Mouse (Mus musculus) liver, adult 2 months (tissue): ENCODE measurements at regions not wholly inside any gene's neighbourhood (a gene's known extent, or its start where the extent isn't known, plus 50 kb on each side); places are given as distances from the start of the nearest gene placed in this dataset.

Experiments used
- CTCF ChIP-seq: fragments of 200-500 bp; IDR thresholded peaks from 2 replicates; pipeline ENCODE4 v1.5.1; 2011; ENCODE audit warnings: low read depth, low read length, control low read depth
- POLR2A ChIP-seq: fragments of 200-500 bp; IDR thresholded peaks from 2 replicates; pipeline ENCODE4 v1.6.1; 2011; ENCODE audit warnings: low read length, control low read depth; ENCODE audit not compliant: insufficient read depth; ENCODE audit errors: extremely low read depth

DNA sequence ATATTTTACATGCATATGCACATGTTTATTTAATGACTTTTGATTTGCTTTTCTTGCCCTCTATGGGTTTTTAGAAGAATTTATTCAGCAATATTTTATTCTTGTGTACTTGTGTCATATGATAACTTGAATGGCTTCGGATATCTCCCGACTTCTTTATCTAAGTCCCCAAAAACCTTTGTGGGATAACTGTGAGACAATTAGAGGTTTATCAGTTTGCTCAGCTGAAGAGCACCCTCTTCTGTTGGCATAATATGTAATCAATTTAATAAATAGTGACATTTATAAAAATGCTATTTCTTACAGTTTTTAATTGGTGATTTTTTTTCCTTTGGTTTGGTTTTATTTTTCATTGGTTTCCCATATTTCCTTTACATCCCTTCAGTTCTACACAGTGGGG, 194.2 kb upstream of the Tent5a start:
- no peak for TF ChIP-seq CTCF
- TF ChIP-seq POLR2A: no peak
